Mouse (Mus musculus): ENCODE data around the gene Cdh5.
A peak's percentile ranks its signal among the peaks of the same experiment; 100 is the strongest.
"Not testable (repeated sequence)": the region's sequence is repeated elsewhere in the genome, so short reads cannot be mapped to it uniquely, and the experiment has no call there.

Cdh5 gene

DNA sequence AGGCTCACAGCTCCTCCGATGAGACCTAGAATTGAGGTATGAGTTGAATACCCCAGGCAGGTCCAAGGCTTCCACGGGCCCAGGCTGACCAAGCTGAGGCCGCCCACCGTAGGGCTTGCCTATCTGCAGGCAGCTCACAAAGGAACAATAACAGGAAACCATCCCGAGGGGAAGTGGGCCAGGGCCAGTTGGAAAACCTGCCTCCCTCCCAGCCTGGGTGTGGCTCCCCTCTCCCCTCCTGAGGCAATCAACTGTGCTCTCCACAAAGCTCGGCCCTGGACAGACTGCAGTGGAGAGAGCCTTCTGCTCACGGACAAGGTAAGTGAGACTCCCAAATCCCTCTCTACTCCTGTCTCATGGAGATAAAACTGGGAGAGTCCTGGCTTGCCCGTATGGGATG lies at the start of gene Cdh5:
TSS of gene Cdh5 (plus strand) at position 211 of the 400 bp plus-strand sequence.
- DNase-seq (ENCODE audit: low spot score) = no peak

DNA sequence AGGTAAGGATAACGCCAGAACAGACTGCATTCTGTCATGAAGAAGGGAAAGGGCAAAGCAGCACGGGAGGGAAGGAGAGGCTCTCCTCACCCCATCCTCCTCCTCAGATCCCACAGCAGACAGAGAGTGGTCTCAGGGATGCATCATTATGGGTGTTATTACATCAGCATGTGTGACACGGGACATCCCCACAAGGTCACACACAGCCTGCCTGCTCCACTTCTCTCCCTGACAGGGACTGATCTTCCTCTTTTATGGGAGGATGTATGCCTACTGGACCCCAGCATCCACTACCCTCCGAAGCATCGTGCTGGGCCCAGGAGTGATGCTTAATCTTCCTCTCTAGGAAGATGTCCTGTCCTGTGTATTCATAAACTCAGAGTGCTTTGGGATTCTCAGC lies 41.5 kb upstream of the Cdh5 start:
- no peak for DNase-seq (ENCODE audit: low spot score)

DNA sequence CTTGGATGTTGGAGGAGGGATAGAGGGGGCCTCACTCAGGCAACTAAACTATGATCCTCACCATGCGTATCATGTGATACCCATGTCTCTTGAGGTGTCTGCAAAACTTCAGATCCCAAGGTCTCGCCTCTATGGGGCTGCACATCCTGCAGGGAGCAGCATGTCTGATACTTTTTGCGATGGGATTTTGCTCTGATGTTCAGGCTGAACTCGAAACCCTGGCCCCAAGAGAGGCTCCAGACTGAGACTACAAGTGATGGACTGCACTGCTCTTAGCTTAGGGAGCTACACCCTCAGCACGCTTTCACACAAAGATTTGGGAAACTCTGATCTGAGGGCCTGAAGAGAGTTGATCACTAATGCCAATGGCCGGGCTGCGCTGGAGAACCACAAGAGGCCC lies 41.0 kb upstream of the Cdh5 start:
- no peak for DNase-seq (ENCODE audit: low spot score)

- no peak for DNase-seq (ENCODE audit: low spot score)
These were observed 40.1 kb upstream of the Cdh5 start for GRCm38 (mm10) chr8:104061048-104061988.

DNA sequence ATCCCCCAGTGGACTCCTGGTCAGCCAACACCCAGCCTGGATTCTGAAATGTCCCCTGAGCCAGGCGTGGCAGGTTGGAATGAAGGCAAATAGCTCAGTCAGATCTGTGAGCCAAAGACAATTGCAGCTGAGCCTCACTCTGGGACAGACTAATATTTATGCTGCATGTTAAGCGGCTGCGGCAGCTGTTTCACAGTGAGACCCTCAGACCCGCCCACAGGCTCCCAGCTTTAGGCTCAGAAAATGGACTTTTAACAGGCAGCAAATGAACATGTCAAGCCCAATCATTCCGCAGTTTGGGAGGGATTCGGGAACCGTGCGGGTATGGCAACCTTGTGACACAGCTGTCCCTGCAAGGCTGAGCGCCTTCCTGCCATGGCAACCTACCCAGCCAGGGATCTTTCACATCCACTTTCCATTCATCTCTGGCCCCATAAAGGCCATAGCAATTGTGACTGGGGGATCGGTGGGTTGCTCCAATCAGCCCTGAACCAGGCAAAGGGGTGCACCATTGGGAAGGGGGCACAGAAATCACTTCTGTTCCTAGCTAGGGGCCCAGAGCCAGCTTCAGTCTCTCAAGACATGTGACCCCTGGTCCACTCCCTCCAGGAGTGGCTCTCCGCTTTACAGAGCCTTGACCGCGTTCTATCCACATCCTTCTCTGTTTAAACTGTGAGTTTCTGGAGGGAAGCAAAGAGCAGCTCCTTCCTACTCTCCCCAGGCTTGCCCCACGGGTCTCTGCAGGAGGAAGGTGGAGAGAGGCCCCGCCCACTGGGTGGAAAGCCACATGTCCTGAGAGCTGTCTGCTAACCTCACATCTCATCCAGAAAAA lies 39.2 kb upstream of the Cdh5 start:
- DNase-seq (ENCODE audit: low spot score) = no peak

- DNase-seq (ENCODE audit: low spot score) = no peak
These were observed 36.2 kb upstream of the Cdh5 start for GRCm38 (mm10) chr8:104065223-104065622.

GRCm38 (mm10) chr8:104065906-104066518 lies 35.4 kb upstream of the Cdh5 start:
- no peak for DNase-seq (ENCODE audit: low spot score)

- no peak for DNase-seq (ENCODE audit: low spot score)
These were observed 34.0 kb upstream of the Cdh5 start for GRCm38 (mm10) chr8:104067390-104067925.

DNA sequence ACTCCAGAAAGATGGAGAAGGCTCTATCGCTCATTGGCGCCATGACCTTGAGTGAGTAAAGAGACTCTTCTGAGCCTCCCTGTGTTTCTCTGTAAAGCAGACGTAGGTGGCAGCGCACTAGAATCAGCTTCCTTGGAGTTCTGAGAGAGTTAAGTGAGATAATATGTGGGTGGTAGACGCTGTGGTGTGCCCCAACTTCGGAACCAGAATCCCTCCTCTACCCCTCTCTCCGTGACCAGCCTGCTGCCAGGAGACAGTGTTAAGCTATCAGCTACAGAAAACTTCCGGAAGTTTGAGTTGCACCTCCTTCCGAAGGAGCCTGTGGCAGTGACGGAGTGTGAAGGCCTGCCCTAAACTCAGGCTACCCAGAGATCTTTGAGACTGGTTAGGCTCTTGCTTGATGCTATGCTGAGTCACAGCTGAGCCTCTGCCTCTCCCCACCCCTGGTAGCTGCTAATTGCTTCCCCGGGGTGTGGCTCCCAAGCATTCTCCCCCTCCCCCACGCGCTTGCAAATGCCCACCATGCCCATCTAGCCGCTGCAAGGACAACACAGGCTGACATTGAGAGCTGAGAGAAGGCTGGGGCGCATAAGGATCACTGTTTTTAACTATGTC lies 32.9 kb upstream of the Cdh5 start:
- DNase-seq (ENCODE audit: low spot score) = no peak

DNA sequence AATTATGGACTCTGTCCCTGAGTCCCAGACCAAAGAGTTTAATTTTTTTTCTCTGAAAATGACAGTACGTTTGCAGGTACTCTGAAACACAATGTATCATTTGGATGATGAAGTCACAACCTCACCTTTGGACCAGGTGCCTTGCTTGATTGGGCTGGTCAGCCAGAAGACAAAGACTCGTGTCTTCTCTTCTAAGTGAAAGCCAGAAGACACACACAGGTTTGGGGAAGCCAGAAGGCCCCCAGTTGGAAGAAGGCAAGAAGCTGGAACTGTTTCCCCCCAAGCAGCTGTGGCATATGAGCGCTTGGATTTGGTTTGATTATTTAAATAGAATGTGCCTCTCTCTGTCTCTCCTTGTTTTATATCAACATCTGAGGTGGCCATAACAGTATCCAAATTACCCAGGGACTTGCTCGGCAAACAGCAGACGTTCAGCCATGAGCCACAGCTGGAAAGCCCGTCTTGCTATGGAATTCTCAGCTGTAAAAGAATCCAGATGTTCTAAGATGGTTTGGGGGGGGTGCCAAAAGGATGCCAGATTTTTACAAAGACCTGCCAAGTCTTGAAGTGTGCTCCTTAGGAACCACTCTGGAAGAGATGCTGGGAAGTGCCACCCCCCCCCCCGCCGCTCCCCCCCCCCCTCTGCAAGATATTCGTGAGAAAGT lies 31.1 kb upstream of the Cdh5 start:
- not testable (repeated sequence) for DNase-seq (ENCODE audit: low spot score)

DNA sequence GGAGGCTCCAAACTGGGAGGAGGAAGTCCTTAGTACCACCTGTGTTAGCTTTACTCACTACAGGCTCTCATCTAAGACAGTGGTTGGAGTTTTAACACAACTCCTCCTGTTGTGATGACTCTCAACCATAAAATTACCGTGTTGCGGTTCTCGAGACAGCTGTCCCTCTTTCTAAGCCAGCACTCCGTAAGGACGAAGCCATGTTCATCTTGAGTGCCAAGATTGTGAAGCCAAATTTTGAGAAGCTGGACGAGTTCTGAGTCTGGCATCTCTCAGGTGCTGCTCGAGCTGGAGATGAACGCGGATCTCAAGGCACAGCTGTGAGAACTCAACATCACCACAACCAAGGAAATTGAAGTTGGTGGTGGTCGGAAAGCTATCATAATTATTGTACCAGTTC lies 30.5 kb upstream of the Cdh5 start:
- DNase-seq (ENCODE audit: low spot score) = no peak

GRCm38 (mm10) chr8:104075079-104075478 lies 26.3 kb upstream of the Cdh5 start:
- no peak for DNase-seq (ENCODE audit: low spot score)

DNA sequence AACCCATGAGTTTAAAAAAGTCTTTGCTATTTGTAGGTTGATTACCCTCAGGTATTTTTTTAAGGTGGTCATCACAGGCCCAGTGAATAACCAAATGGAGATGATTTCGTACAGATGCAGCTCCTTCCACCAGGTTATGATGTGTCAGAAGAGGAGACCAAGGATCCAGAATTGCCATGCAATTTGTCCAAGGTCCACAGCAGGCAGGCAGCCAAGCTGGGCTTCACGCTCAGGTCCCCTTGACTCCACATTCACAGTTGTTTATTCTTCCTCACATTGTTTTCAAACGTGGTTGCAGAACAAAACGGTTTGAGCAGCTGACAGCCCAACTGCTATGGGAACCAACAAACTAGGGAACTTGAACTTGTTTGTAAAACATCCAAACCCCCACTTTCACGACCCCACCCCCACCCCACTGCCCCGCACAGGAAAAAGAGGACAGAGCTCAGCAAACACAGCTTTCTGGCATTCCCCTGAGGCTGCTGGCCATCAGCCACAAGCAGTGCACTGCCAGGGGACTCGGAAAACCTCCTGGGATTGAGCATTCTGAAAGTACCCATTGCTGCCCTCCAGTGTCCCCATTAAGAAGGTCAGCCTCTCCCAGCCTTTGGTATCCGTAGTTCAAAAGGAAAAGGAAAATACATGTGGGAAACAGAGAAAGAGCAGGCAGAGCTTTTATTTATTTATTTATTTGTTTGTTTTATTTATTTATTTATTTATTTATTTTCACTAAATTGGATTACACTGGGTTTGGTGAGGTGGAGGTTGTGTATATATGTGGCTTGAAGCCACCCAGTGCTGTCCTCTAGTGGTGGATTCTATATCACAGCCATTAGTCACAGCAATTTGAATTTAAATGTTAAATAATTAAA lies 24.6 kb upstream of the Cdh5 start:
- peak; percentile 51 for DNase-seq (ENCODE audit: low spot score)

GRCm38 (mm10) chr8:104078091-104078490 lies 23.3 kb upstream of the Cdh5 start:
- DNase-seq (ENCODE audit: low spot score) = no peak

DNA sequence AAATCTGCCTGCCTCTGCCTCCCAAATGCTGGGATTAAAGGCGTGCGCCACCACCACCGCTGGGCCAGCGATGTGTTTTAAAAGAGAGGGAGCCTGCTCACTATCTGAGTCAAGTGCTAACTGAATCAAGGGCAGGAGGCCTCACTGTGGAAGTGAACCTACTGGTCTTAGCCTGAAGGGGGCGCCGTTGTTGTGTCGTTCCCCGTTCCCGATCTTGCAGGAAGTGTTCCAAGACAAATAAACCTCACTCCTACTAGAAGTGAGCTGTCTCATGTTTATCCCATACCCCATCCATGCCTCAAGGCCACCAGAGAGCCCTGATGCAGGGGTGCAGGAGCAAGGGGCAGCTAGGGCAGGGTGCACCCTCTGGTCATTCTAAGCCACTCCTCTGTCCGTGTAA lies 16.1 kb upstream of the Cdh5 start:
- no peak for DNase-seq (ENCODE audit: low spot score)

GRCm38 (mm10) chr8:104086615-104087014 lies 14.8 kb upstream of the Cdh5 start:
- no peak for DNase-seq (ENCODE audit: low spot score)

DNA sequence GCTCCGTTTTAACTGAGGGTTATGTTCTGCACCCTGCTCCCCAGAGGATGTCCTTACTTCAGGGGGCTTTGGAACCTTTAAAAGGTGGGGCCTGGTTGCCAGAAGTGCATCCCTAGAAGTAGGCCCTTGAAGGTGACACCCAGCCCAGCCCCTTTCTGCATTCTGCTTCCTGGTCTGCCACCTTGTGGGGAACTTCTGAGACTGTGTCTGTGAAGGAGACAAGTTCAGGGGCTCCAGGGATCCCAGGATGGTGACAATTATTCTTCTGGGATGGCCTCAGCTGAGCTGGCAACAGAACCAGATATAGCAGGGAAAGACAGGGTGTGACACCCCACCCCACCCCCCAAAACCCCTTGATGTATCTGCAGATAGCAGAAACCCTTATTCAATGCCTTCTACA lies 14.3 kb upstream of the Cdh5 start:
- DNase-seq (ENCODE audit: low spot score) = no peak

GRCm38 (mm10) chr8:104087878-104088277 lies 13.5 kb upstream of the Cdh5 start:
- DNase-seq (ENCODE audit: low spot score) = not testable (repeated sequence)

DNA sequence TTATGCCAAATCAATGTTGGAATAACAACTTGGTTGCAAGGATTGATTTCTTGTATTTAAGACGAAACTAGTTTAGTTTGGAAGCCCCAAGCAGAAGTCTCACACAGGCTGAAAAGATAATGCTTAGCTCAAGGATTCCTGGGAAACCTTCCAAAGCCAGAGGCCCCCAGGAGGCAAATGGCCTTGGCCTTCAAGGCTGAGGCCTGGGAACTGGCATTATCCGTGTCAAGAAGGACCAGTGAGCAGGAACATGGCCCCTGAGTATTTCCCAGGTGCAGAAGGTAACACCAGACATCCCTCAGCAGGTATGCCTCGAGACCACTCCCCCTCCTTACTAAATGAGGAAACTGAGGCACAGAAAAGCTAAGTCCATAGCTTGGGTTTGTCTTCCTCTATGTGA lies 12.5 kb upstream of the Cdh5 start:
- peak; percentile 75 for DNase-seq (ENCODE audit: low spot score)

All from ovary, adult 18-20 months (tissue).